Mouse (Mus musculus) stomach, embryonic 15.5 days (tissue): ENCODE measurements around the gene Nfxl1. TPM values are rescaled to one million over a fixed set of nuclear protein-coding genes. Genes with fewer than 3 reads are reported as not detected.

ENCODE experiments used
- ATAC-seq: fragments of 200-750 bp; cut with Nextera tagmentation; 2 replicates; pipeline ENCODE4 v1.8.0; 2017; ENCODE audit warnings: low read depth, moderate number of reproducible peaks, moderate TSS enrichment; ENCODE audit not compliant: insufficient read depth, low FRiP score
- H3K27ac ChIP-seq: fragments of 300-500 bp; sonication (generic); 2 replicates; pipeline ENCODE4 v1.5.1; 2015; ENCODE audit warnings: mild to moderate bottlenecking, inconsistent platforms
- H3K27me3 ChIP-seq: fragments of 300-500 bp; sonication (generic); replicated peaks from 2 replicates; pipeline ENCODE4 v1.6.1; 2015; ENCODE audit warnings: inconsistent platforms
- H3K36me3 ChIP-seq: fragments of 300-500 bp; sonication (generic); 2 replicates; pipeline ENCODE4 v1.6.1; 2015; ENCODE audit warnings: inconsistent platforms
- H3K4me1 ChIP-seq: fragments of 300-500 bp; sonication (generic); 2 replicates; pipeline ENCODE4 v1.6.1; 2015; ENCODE audit warnings: inconsistent platforms
- H3K4me2 ChIP-seq: fragments of 300-500 bp; sonication (generic); 2 replicates; pipeline ENCODE4 v1.6.1; 2015; ENCODE audit warnings: mild to moderate bottlenecking, inconsistent platforms
- H3K4me3 ChIP-seq: fragments of 300-500 bp; sonication (generic); replicated peaks from 2 replicates; pipeline ENCODE4 v1.5.1; 2015; ENCODE audit warnings: inconsistent platforms
- H3K9ac ChIP-seq: fragments of 300-500 bp; sonication (generic); 2 replicates; pipeline ENCODE4 v1.6.1; 2015; ENCODE audit warnings: inconsistent platforms
- H3K9me3 ChIP-seq: fragments of 300-500 bp; sonication (generic); 2 replicates; pipeline ENCODE4 v1.6.1; 2016; ENCODE audit warnings: inconsistent platforms
- WGBS: fragments of 180-500 bp; shearing (Covaris S2); methylation state at CpG from one replicate; pipeline ENCODE4 v1.1.7; 2015; 5-methylcytosine and 5-hydroxymethylcytosine counted together
- polyA plus RNA-seq: library from polyadenylated mRNA; unstranded; fragments of >200 nt; fragmentation: Nextera tagmentation; extraction: Ambion mirVana; gene quantifications from 2 replicates; pipeline ENCODE4 v1.2.1, GENCODE M21; 2015

The Nfxl1 gene
- polyA plus RNA-seq, 1 experiment from 2014 or later = 18.5 TPM

DNA sequence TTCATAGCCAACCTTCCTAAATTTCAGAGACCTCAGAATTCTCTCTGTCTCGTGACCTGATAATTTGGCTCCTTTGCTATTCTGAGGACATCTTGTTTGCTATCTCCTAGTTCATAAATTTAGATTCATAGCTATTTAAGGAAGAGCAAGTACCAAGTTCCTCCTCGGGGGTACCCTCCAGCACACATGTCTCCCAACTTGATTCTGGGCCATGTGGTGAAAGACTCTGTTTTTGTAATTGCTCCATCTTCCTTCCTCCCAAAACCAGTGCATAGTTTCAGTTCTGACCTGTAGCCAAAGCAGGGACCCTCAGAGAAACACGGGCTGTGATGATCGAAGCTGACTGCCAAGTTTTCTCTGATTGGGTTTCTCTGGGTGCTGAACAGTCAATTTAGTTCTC is 62.7 kb downstream of the Nfxl1 start:
- Histone ChIP-seq H3K4me3 (no peak overlapping the region), H3K9ac (no peak overlapping the region), H3K4me2 (no peak overlapping the region), H3K27me3 (no peaks in the 10 kb centered on the region), H3K9me3 (no peaks in the 10 kb centered on the region), H3K36me3 (no peaks in the 10 kb centered on the region), H3K27ac (no peak overlapping the region), H3K4me1 (no peaks in the 10 kb centered on the region)
- no peak for ATAC-seq
- WGBS = 73% methylated on average over 4 of the region's 4 CpGs

DNA sequence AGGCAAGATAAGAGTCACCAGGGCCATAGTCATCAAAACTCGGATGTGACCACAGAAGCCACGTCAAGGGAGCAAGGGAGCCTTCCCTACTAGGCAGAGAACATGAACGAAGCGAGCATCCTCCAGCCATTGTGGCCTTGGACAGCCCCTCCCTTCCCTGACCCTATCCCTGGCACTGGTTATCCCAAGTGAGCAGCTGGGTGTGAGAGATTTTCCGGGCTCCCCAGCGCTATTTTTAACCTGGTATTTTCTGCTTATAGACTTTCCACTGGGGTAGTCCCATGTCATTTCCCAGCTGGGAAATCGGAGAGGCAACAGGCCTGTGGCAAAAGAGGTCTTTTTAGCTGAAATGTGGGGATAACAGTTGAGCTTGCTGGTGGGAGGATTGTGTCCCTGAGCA is 65.6 kb downstream of the Nfxl1 start:
- Histone ChIP-seq H3K4me1 (no peaks in the 10 kb centered on the region), H3K27me3 (no peaks in the 10 kb centered on the region), H3K9ac (no peak overlapping the region), H3K4me2 (no peak overlapping the region), H3K9me3 (no peaks in the 10 kb centered on the region), H3K27ac (no peak overlapping the region), H3K36me3 (no peaks in the 10 kb centered on the region), H3K4me3 (no peak overlapping the region)
- 66% methylated on average over 7 of the region's 7 CpGs for WGBS
- no peak for ATAC-seq

GRCm38 (mm10) chr5:72491232-72491631 is 68.3 kb downstream of the Nfxl1 start:
- no peak overlapping the region for H3K9ac ChIP-seq
- 40% methylated on average over 2 of the region's 2 CpGs for WGBS
- H3K4me3 ChIP-seq = no peak overlapping the region
- H3K36me3 ChIP-seq = no peaks in the 10 kb centered on the region
- no peak overlapping the region for H3K27ac ChIP-seq
- H3K4me2 ChIP-seq = no peak overlapping the region
- no peaks in the 10 kb centered on the region for H3K4me1 ChIP-seq
- ATAC-seq = no peak
- H3K27me3 ChIP-seq = no peaks in the 10 kb centered on the region
- no peaks in the 10 kb centered on the region for H3K9me3 ChIP-seq

- 0 out of 2 replicates have a peak, but pooled peaks cover 3% of the 10 kb centered on the region for H3K27me3 ChIP-seq
- ATAC-seq = no peak
- H3K4me2 ChIP-seq = no peak overlapping the region
- H3K9me3 ChIP-seq = no peaks in the 10 kb centered on the region
- H3K4me3 ChIP-seq = no peak overlapping the region
- H3K4me1 ChIP-seq = no peaks in the 10 kb centered on the region
- no peak overlapping the region for H3K9ac ChIP-seq
- 34% methylated on average over 7 of the region's 7 CpGs for WGBS
- no peak overlapping the region for H3K27ac ChIP-seq
- H3K36me3 ChIP-seq = no peaks in the 10 kb centered on the region
Observed at GRCm38 (mm10) chr5:72480456-72480855, 79.0 kb downstream of the Nfxl1 start.

- WGBS = 22% methylated on average over 12 of the region's 12 CpGs
- ATAC-seq = no peak
- H3K4me2 ChIP-seq = no peak overlapping the region
Observed at GRCm38 (mm10) chr5:72472317-72473009, 87.0 kb downstream of the Nfxl1 start.

DNA sequence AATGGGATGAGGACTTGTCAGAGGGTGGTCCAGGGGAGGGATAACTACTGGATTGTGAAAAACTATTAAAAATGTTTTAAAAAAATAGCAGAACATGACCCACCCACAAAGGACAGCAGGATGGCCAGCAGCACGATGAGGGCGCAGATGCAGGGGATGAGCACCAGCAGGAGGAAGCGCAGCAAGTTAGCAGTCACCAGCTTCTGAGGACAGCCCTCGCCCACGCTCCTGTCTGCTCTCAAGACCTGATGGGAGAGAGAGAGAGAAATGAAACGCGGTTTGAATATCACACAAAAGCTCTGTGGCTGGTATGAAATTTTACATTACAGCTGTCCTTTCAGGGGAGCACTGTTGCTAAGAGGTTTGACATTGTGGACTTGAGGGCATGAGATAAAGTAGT is 87.7 kb downstream of the Nfxl1 start:
- Histone ChIP-seq H3K27me3 (no peaks in the 10 kb centered on the region), H3K4me2 (no peak overlapping the region), H3K9ac (no peak overlapping the region), H3K4me3 (no peak overlapping the region), H3K9me3 (no peaks in the 10 kb centered on the region), H3K36me3 (no peaks in the 10 kb centered on the region), H3K27ac (no peak overlapping the region), H3K4me1 (no peaks in the 10 kb centered on the region)
- 59% methylated on average over 7 of the region's 7 CpGs for WGBS
- ATAC-seq = no peak

More at GRCm38 (mm10) chr5:72472317-72473009, 87.0 kb downstream of the Nfxl1 start:
- Histone ChIP-seq H3K4me3 (no peak overlapping the region), H3K9me3 (no peaks in the 10 kb centered on the region), H3K27me3 (no peaks in the 10 kb centered on the region), H3K27ac (no peak overlapping the region), H3K9ac (no peak overlapping the region), H3K4me1 (no peaks in the 10 kb centered on the region), H3K36me3 (no peaks in the 10 kb centered on the region)

DNA sequence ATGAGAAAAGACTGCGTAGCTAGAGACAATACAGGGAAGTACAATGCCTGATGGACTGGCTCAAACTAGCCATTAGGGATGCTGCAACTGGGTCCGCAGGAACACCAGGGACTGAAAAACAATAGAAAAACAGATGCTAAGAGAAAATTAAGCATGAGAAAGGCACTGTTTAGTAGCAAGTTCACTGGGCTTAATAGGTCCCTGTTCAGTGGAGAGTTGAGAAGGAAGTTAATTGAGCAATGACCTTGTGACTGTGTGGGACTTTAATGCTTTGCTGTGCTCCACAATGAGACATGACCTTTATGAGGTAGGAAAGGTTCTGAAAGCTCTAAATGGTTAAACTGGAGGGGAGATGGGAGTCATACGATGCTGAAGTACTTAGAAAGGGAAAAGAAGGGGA is 94.6 kb downstream of the Nfxl1 start:
- Histone ChIP-seq H3K4me1 (no peaks in the 10 kb centered on the region), H3K36me3 (no peaks in the 10 kb centered on the region), H3K9me3 (no peaks in the 10 kb centered on the region), H3K9ac (no peak overlapping the region), H3K4me2 (no peak overlapping the region), H3K4me3 (no peak overlapping the region), H3K27ac (no peak overlapping the region), H3K27me3 (no peaks in the 10 kb centered on the region)
- no peak for ATAC-seq
- 75% methylated on average over 3 of the region's 3 CpGs for WGBS

Other genes with a start within 250 kb of the Nfxl1 start
- 0.90 and 1.1 TPM in 2 replicates for gene Corin, start 55.2 kb downstream of the Nfxl1 start, polyA plus RNA-seq
- gene Zar1, start 21.6 kb upstream of the Nfxl1 start, polyA plus RNA-seq = 0.13 and 0.21 TPM in 2 replicates
- gene Gm5868, start 27.9 kb upstream of the Nfxl1 start, polyA plus RNA-seq = 0.41 and 0.67 TPM in 2 replicates
- gene Cnga1, start 84.6 kb upstream of the Nfxl1 start, polyA plus RNA-seq = not detected in 2 replicates
- 14.3 and 14.5 TPM in 2 replicates for gene Nipal1, start 88.1 kb upstream of the Nfxl1 start, polyA plus RNA-seq
- gene Txk, start 193.1 kb upstream of the Nfxl1 start, polyA plus RNA-seq = 0.36 and 0.37 TPM in 2 replicates